Mouse (Mus musculus) heart, postnatal 25 days (tissue): ENCODE results near the gene Mapkapk2. TPM values are rescaled to one million over a fixed set of nuclear protein-coding genes. Genes with fewer than 3 reads are reported as not detected.

Experiments
- DNase-seq: peaks from one replicate; pipeline ENCODE4 v3.0.0; 2022; ENCODE audit warnings: low spot score
- intact Hi-C: fragments of 180-260 bp; cut with DNase I; formaldehyde crosslinking; loops from one replicate; pipeline ENCODE4 v1.15.1; 2025
- total RNA-seq, 2 experiments: library from RNA; stranded (reverse); gene quantifications; 2 replicates each; pipeline ENCODE4 v1.2.3; 2021

Gene Mapkapk2
- total RNA-seq, 2 experiments from 2014 or later: 264 to 283 TPM

GRCm38 (mm10) chr1:131116430-131117011 lies 18.9 kb upstream of the Mapkapk2 start:
- no peak for DNase-seq
- intact Hi-C loops: loop anchor here (1.0 to 5.0 kb wide), 3 partner anchors 22 to 131 kb away; partner anchors contain the start of genes Dyrk3 and Rassf5

DNA sequence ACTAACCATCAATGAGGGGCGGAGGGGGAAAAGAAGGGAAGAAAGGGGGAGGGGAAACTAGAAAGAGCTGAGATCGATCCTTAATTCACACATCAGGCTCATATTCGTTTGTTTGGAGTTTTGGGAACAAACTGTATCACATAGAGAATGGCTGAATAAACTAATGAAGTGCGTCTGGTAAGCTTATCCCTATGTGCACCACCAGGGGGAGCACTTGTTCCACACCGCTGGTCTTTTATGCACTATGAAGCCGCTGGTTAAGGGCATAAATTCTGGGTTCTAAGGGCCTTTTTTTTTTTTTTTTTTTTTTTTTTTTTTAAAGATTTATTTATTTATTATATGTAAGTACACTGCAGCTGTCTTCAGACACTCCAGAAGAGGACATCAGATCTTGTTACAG lies 18.3 kb upstream of the Mapkapk2 start:
- intact Hi-C loops: loop anchor here (1.0 to 5.0 kb wide), 5 partner anchors 17 to 145 kb away; partner anchors contain the start of genes Dyrk3 and Rassf5
- no peak for DNase-seq

- DNase-seq: no peak
These were observed 14.9 kb upstream of the Mapkapk2 start for GRCm38 (mm10) chr1:131112576-131112975.

DNA sequence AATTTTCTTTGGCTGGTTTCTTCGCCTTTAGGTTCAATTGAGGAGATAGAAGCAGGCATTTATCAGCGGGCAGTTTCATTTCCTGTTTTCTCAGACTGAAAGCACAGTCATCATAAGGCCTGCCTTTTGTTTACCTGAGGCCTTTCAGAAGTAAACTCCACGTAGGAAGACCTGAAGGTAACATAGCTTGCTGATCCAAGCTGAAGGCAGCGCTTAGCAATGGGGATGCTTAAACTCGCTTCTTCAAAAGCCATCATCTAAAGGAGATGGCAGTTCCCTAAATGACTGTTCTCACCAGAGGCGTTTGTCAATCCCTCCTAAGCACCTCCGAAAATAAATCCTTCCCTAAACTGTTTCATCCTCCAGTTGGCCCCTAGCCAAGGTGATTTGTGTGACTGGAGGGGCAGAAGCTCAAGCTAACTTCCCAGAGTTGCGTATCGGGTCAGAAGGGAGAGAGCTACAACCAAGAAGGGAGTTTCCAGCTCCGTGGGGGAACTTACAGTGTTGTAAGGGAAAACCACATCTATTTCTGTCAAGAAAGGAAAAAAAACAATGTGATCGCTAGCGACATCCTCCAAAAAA lies 13.0 kb upstream of the Mapkapk2 start:
- intact Hi-C loops: no loop called here
- no peak for DNase-seq

More at GRCm38 (mm10) chr1:131112576-131112975, 14.9 kb upstream of the Mapkapk2 start:
- intact Hi-C loops: no loop called here

- no peak for DNase-seq
- intact Hi-C loops: no loop called here
These were observed 10.1 kb upstream of the Mapkapk2 start for GRCm38 (mm10) chr1:131107575-131108308.

GRCm38 (mm10) chr1:131103776-131104424 lies 6.3 kb upstream of the Mapkapk2 start:
- intact Hi-C loops: no loop called here
- no peak for DNase-seq

- no peak for DNase-seq
- intact Hi-C loops: no loop called here
These were observed 3.2 kb upstream of the Mapkapk2 start for GRCm38 (mm10) chr1:131100808-131101207.

DNA sequence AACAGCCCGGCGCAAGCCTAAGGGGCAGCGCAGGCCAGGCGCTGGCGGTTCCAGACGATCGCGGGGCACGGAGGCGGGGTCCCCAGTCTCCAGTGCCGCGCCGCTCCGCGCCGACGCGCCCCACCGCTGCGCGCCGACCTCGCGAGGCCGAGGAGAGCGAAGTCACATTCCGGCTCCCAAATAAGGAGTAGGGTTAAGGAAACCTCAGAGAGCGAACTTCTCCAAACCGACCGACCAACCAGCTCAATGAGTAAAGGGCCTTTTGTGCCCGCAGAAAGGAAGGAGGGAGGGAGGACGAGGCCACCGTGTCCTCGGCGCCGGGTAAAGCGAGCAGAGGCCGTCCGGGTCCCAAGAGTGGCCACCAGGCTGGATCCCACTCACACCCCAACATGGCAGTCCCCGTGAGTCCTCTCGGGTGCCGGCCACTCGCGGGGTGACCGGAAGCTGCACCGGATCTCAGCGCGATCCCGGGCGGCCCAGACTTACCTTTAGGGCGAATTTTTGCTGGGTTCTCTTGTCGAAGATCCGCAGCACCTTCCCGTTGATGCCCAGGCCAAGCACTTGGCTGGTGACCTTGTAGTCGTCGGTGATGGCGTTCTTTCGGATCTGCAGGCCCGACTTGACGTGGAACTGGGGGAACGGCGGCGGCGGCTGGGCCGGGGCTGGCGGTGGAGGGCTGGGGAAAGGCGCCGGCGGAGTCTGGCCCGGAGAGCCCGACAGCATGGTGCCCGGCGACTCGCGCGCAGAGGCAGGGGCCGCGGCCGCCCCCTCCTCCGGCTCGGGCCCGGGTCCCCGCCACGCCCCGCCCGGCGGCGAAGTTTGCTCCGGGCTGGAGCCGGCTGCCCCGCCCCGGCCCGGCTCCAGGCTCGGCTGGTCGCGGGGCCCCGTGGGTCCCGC lies 575 bp downstream of the Mapkapk2 start:
- DNase-seq: peak; percentile 56
- intact Hi-C loops: loop anchor here (2.0 kb wide), 1 partner anchor 36 kb away; no protein-coding TSS in a partner anchor

DNA sequence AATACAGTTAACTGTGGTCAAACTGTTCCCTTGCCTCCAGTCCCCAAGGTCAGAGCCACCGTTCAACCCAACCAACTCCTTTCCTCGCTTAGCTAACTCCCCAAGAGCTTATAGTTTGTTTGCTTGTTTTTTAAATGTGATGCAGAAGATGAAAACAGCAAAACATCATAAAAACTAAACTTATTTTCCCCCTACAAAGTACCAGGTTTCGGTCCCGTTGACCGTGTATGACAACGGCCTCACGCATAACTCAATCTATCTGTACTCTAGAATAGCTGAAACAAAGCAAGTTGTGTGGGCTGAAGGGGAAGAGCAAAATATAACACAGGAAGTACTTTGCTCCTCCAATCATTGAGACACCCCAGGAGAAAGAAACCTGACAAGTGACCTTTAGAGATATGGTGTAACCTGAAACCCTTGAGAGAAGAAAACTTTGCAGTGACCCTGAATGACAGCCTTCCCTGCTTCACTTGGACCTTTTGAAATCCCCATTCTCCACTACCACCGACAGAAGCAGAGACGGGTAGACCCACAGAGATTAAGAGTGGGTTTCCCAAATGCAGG lies 1.4 kb downstream of the Mapkapk2 start:
- intact Hi-C loops: loop anchor here (2.0 kb wide), 1 partner anchor 35 kb away; no protein-coding TSS in a partner anchor
- no peak for DNase-seq

DNA sequence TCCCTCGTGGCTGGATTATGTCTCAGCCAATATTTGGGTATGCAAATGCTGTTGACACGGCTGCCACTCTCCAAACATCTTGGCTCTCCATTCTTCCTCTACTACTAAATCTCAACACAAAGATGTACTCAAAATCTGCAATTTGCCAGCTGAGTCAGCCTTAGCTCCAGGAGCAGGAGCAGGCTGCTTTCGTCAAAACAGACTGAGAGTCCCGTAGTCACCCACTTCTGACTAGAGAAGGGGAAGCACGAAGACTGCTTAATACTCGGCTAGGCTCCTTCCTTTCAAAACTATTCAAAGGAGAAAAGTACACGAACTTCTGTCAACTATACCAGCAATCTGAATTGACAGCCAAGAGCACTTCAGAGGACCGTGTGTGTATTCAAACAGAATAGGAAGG lies 2.1 kb downstream of the Mapkapk2 start:
- DNase-seq: no peak
- intact Hi-C loops: no loop called here

GRCm38 (mm10) chr1:131093889-131094288 lies 3.7 kb downstream of the Mapkapk2 start:
- intact Hi-C loops: no loop called here
- no peak for DNase-seq

DNA sequence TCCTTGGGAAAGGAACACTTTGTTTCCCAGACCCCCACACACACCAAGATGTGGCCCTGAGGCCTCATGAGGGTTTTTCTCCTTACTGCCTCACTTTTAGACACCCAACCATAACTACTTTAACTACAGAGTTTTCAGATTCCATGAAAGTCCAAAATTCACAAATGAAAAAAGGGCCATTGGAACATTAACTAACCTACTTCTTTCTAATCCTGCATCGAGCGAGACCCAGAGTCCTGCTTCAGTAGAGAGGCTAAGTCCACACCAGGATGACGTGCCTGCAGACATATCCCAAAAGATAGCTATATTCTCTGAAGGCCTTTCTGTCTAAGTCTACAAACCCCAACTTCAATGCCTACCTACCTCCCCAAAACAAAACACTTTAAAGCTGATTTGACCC lies 4.8 kb downstream of the Mapkapk2 start:
- no peak for DNase-seq
- intact Hi-C loops: no loop called here

DNA sequence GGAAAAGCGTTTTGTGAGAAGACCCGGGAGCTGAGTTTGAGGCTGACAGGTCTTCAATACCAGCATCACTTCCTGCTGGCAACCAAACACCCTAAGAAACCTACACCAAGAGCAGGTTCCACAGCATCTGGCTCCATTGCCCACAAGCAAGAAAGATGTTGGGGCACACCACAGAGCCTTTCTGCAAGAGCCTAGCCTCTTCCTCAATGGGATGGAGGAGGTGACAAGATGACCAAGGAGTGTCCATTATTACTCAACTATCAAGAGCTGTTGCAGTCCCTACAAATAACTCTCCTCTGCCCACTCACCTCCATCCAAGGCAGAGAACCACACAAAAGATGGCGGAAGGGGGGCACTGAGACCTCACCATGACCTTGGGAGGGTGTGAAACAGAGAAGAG lies 5.5 kb downstream of the Mapkapk2 start:
- intact Hi-C loops: no loop called here
- DNase-seq: no peak

DNA sequence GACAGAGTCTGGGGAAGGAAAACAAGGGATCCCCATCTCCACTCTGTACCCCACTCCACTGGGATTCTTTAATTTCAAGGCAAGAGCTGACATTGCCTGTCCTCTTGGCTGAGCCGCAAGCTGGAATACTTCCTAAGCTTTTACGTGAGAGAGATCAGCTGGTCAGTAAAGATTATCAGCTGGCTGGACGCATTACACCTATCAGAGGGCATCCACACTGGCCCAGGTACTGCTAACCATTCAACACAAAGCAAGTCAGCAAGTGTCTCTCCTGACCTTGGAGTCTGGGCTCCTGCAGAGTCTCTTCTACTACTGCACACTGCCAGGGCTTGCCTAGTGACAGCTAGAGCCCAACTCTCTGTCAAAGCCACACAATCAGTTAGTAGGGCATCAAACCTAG lies 6.1 kb downstream of the Mapkapk2 start:
- intact Hi-C loops: no loop called here
- DNase-seq: no peak

- DNase-seq: no peak
- intact Hi-C loops: no loop called here
These were observed 6.7 kb downstream of the Mapkapk2 start for GRCm38 (mm10) chr1:131090877-131091276.

DNA sequence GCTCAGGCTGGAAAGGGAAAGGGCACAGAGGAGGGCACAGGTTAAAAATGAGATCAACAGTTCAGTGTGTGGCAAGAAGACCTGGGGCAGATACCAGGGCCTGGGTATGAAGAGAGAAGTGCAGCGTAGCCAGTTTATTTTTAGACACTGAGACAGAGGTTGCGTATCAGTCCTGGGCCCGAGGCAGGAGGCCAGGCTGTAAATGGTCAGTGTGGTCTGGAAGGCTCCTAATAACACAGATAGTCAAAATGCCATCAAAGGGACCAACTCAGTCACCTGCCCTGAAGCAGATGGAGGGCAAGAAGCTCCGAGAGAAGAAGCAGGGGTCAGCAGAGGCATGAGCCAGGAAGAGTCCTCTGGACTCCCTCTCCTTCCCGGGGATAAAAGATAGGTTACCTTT lies 7.4 kb downstream of the Mapkapk2 start:
- DNase-seq: no peak
- intact Hi-C loops: no loop called here

DNA sequence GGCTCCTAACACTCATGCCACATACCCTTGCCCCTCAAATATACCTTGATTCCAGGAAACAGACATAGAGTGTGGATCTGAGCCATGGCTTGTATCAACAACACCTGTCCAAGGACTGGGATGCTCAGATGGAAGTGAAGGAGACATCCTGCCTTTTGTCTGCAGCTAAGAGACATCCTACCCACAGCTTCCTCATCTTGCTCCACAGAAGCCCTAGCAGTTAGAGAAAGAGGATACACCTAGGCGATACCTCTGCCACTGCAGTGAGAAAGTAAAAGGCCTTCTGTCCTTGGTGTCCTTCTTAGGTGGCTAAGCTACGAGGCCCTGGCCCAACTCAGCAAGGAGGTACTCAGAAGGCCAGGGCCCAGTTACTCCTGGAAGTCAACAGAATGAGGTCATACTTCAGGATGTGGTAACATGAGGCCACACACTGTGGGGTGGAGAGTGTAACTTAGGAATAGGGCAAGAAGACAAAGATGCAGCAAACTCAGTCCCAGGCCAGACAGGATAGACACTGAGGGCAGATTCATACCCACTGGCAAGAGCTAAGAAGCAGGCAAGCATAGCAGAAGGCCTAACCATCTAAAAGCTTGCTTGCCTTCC lies 8.0 kb downstream of the Mapkapk2 start:
- no peak for DNase-seq
- intact Hi-C loops: no loop called here

DNA sequence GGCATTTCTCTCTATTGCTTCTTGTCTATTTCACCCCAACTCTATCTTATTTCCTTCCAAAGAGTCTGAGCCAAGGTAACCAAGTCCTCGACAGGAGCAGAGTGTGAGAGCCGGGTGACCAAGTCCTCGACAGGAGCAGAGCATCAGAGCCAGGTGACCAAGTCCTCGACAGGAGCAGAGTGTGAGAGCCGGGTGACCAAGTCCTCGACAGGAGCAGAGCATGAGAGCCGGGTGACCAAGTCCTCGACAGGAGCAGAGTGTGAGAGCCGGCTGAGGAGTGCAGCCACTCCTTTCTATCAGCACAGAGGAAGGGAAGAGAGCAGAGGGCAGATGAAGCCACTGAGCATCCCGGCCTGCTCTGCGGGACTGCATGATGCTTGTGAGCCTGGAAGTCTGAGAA lies 9.1 kb downstream of the Mapkapk2 start:
- DNase-seq: no peak
- intact Hi-C loops: no loop called here

- no peak for DNase-seq
- intact Hi-C loops: no loop called here
These were observed 10.7 kb downstream of the Mapkapk2 start for GRCm38 (mm10) chr1:131086907-131087306.
